Mouse (Mus musculus) spleen, postnatal 36 days (tissue): ENCODE results near the gene Gm17651.

Experiments used
- DNase-seq, 2 experiments: peaks; one replicate each; pipeline ENCODE4 v3.0.0; 2022; ENCODE audit warnings: low spot score in 2 of 2, mixed read lengths in 1 of 2

Gm17651 gene

GRCm38 (mm10) chr3:97674644-97675110, at the start of gene Gm17651:
Gm17651 (minus strand) TSS chr3:97674694.
- no peak for DNase-seq

- no peak for DNase-seq
Observed at GRCm38 (mm10) chr3:97719116-97719515, 44.6 kb upstream of the Gm17651 start.

- DNase-seq: no peak
Observed at GRCm38 (mm10) chr3:97715922-97716321, 41.4 kb upstream of the Gm17651 start.

- DNase-seq: no peak
Observed at GRCm38 (mm10) chr3:97710881-97711280, 36.4 kb upstream of the Gm17651 start.

- DNase-seq: no peak
Observed at GRCm38 (mm10) chr3:97710134-97710533, 35.6 kb upstream of the Gm17651 start.

- DNase-seq: no peak
Observed at GRCm38 (mm10) chr3:97706561-97706960, 32.1 kb upstream of the Gm17651 start.

- DNase-seq: no peak
Observed at GRCm38 (mm10) chr3:97705508-97705907, 31.0 kb upstream of the Gm17651 start.

GRCm38 (mm10) chr3:97702448-97703080, 28.1 kb upstream of the Gm17651 start:
- no peak for DNase-seq

GRCm38 (mm10) chr3:97701198-97701597, 26.7 kb upstream of the Gm17651 start:
- no peak for DNase-seq

- no peak for DNase-seq
Observed at GRCm38 (mm10) chr3:97699061-97699460, 24.6 kb upstream of the Gm17651 start.

GRCm38 (mm10) chr3:97697291-97697690, 22.8 kb upstream of the Gm17651 start:
- no peak for DNase-seq

- no peak for DNase-seq
Observed at GRCm38 (mm10) chr3:97696866-97697265, 22.4 kb upstream of the Gm17651 start.

GRCm38 (mm10) chr3:97693806-97694205, 19.3 kb upstream of the Gm17651 start:
- no peak for DNase-seq

- DNase-seq: no peak
Observed at GRCm38 (mm10) chr3:97691443-97692017, 17.0 kb upstream of the Gm17651 start.

GRCm38 (mm10) chr3:97690590-97690989, 16.1 kb upstream of the Gm17651 start:
- DNase-seq: no peak

GRCm38 (mm10) chr3:97689289-97689688, 14.8 kb upstream of the Gm17651 start:
- no peak for DNase-seq

- no peak for DNase-seq
Observed at GRCm38 (mm10) chr3:97686372-97687117, 12.1 kb upstream of the Gm17651 start.

- no peak for DNase-seq
Observed at GRCm38 (mm10) chr3:97683560-97684195, 9.2 kb upstream of the Gm17651 start.

GRCm38 (mm10) chr3:97682576-97682975, 8.1 kb upstream of the Gm17651 start:
- DNase-seq: no peak

GRCm38 (mm10) chr3:97682159-97682502, 7.6 kb upstream of the Gm17651 start:
- DNase-seq: no peak

- peak; percentile 68 to 77 for DNase-seq
Observed at GRCm38 (mm10) chr3:97681321-97682158, 7.0 kb upstream of the Gm17651 start.
